ENCODE assay signal across 14 mouse cellular contexts in genomic region chr10:99126954-99127353, GRCm38 (mm10). TPM values are rescaled to one million over a fixed set of nuclear protein-coding genes. Genes with fewer than 3 reads are reported as not detected.
DNase-seq lines count a peak whose midpoint lies in the region; ATAC-seq and TF ChIP-seq lines count a peak whose summit lies in the region.
"Had no signal": no experiment of that assay in that cellular context is flagged by ENCODE, and none has a peak within 500 bp of the region (broad histone marks: within the 10 kb centered on the region; RNA-seq: fewer than 3 reads in every experiment).

No protein-coding gene starts in this region.

- H3K36me3 ChIP-seq in E14TG2a.4 (ENCODE audit: insufficient read depth, low read length) = peaks cover 7% of the 10 kb centered on the region
- no peaks in the 10 kb centered on the region for H3K36me3 ChIP-seq in liver, embryonic 16.5 days (ENCODE audit: control insufficient read depth, insufficient read depth)
- H3K36me3 ChIP-seq in kidney, embryonic 16.5 days (ENCODE audit: insufficient read depth, low read length) = 0 out of 2 replicates have a peak, but pooled peaks cover 10% of the 10 kb centered on the region

- 0 out of 2 replicates have a peak overlapping the region, but pooled peaks have one; percentile 13 for H3K4me3 ChIP-seq in E14TG2a.4 (replicated peaks; ENCODE audit: low read length)
- H3K4me3 ChIP-seq in liver, embryonic 16.5 days (ENCODE audit: low read depth, low read length) = no peak overlapping the region
- no peak overlapping the region for H3K4me3 ChIP-seq in kidney, embryonic 16.5 days (ENCODE audit: low read length)
- H3K4me3 ChIP-seq: embryonic facial prominence, embryonic 13.5 days; heart, embryonic 13.5 days; kidney, embryonic 15.5 days; midbrain, embryonic 13.5 days had no signal

- intact Hi-C loops in left cerebral cortex, postnatal 4 days (cut with DNase I) = no loop called here

- WGBS in liver, embryonic 16.5 days (ENCODE audit: insufficient replicate concordance) = 45% methylated on average over 14 of the region's 14 CpGs
- WGBS in kidney, embryonic 16.5 days = 82% methylated on average over 14 of the region's 14 CpGs

- no peaks in the 10 kb centered on the region for H3K9me3 ChIP-seq in E14TG2a.4 (ENCODE audit: low read length)
- H3K9me3 ChIP-seq in liver, embryonic 16.5 days (replicated peaks; ENCODE audit: control insufficient read depth, low read length) = no peaks in the 10 kb centered on the region
- H3K9me3 ChIP-seq in kidney, embryonic 16.5 days (ENCODE audit: low read length) = no peaks in the 10 kb centered on the region
- H3K9me3 ChIP-seq: embryonic facial prominence, embryonic 13.5 days; heart, embryonic 13.5 days; kidney, embryonic 15.5 days; midbrain, embryonic 13.5 days had no signal

- H3K4me1 ChIP-seq in E14TG2a.4 (replicated peaks; ENCODE audit: low read depth, low read length) = 0 out of 2 replicates have a peak, but pooled peaks cover 6% of the 10 kb centered on the region
- H3K4me1 ChIP-seq in liver, embryonic 16.5 days (ENCODE audit: control insufficient read depth, low read depth, low read length) = no peaks in the 10 kb centered on the region; the same call in 1 of the 2 replicates
- H3K4me1 ChIP-seq in kidney, embryonic 16.5 days (ENCODE audit: insufficient read depth, low read length) = 0 out of 2 replicates have a peak, but pooled peaks cover 4% of the 10 kb centered on the region

- H3K27ac ChIP-seq in liver, embryonic 16.5 days (ENCODE audit: low read length) = no peak overlapping the region
- H3K27ac ChIP-seq in kidney, embryonic 16.5 days (ENCODE audit: low read length) = no peak overlapping the region
- H3K27ac ChIP-seq: embryonic facial prominence, embryonic 13.5 days; heart, embryonic 13.5 days; kidney, embryonic 15.5 days; midbrain, embryonic 13.5 days had no signal

- H3K27me3 ChIP-seq in E14TG2a.4 (ENCODE audit: insufficient read depth, low read length) = no peaks in the 10 kb centered on the region
- H3K27me3 ChIP-seq in liver, embryonic 16.5 days (ENCODE audit: control insufficient read depth, insufficient read depth, low read depth, low read length) = no peaks in the 10 kb centered on the region
- H3K27me3 ChIP-seq in kidney, embryonic 16.5 days (ENCODE audit: insufficient read depth, low read length) = no peaks in the 10 kb centered on the region
- H3K27me3 ChIP-seq: embryonic facial prominence, embryonic 13.5 days; heart, embryonic 13.5 days; kidney, embryonic 15.5 days; midbrain, embryonic 13.5 days had no signal

- ATAC-seq in liver, embryonic 16.5 days (ENCODE audit: low read depth) = 0 out of 2 replicates have a peak, but pooled peaks have one; percentile 33
- ATAC-seq in kidney, embryonic 16.5 days (ENCODE audit: low FRiP score, low TSS enrichment) = no peak
- ATAC-seq: midbrain, embryonic 13.5 days had no signal

- no peak for TF ChIP-seq CTCF in E14TG2a.4 (conservative IDR thresholded peaks at IDR 0.05; ENCODE audit: low read length)

- H3K9ac ChIP-seq in liver, embryonic 16.5 days (ENCODE audit: low read depth, low read length) = no peak overlapping the region
- no peak overlapping the region for H3K9ac ChIP-seq in kidney, embryonic 16.5 days (replicated peaks; ENCODE audit: low read length)
- H3K9ac ChIP-seq: embryonic facial prominence, embryonic 13.5 days; heart, embryonic 13.5 days; kidney, embryonic 15.5 days; midbrain, embryonic 13.5 days had no signal

- H3K4me2 ChIP-seq in liver, embryonic 16.5 days (ENCODE audit: low read depth, low read length) = no peak overlapping the region
- no peak overlapping the region for H3K4me2 ChIP-seq in kidney, embryonic 16.5 days (replicated peaks; ENCODE audit: low read depth, low read length)
- H3K4me2 ChIP-seq: embryonic facial prominence, embryonic 13.5 days; heart, embryonic 13.5 days; kidney, embryonic 15.5 days; midbrain, embryonic 13.5 days had no signal

- peak; percentile 70 for DNase-seq in CD4-positive helper T cell, adult 2 months (ENCODE audit: low read depth, low spot score)
- peak; percentile 60 to 74 for DNase-seq in spleen, postnatal 4 days (ENCODE audit: low spot score in 2 of 2)
- no peak for DNase-seq in embryo, embryonic 10.5 days (ENCODE audit: low spot score)
- DNase-seq in left cerebral cortex, postnatal 4 days = no peak
- no peak for DNase-seq in right cerebral cortex, adult 18-20 months
- DNase-seq: adrenal gland, adult 8-10 months had no signal

RNA-seq across cellular contexts. Expression of gene Phxr2, which starts 0.8 kb away (rescaled TPM):
- not detected in 2 replicates for polyA plus RNA-seq in liver, embryonic 16.5 days (2015; fragmentation: Nextera tagmentation; extraction: Ambion mirVana)
- total RNA-seq in left cerebral cortex, postnatal 4 days (2021) = not detected
- polyA plus RNA-seq in kidney, embryonic 16.5 days (2015; fragmentation: Nextera tagmentation; extraction: Ambion mirVana) = not detected in 2 replicates
- total RNA-seq: adrenal gland, adult 8-10 months; left cerebral cortex, postnatal 25 days had no signal
- polyA plus RNA-seq: embryonic facial prominence, embryonic 13.5 days; heart, embryonic 13.5 days; kidney, embryonic 15.5 days; midbrain, embryonic 13.5 days had no signal

RNA-seq across cellular contexts. Expression of gene Galnt4, which starts 19.0 kb away (rescaled TPM):
- polyA plus RNA-seq in liver, embryonic 16.5 days (2015; fragmentation: Nextera tagmentation; extraction: Ambion mirVana) = 2.8 and 3.1 TPM in 2 replicates
- total RNA-seq in left cerebral cortex, postnatal 4 days (2021) = 1 to 10 TPM; 4.0 to 4.1 TPM
- 12.2 and 13.2 TPM in 2 replicates for polyA plus RNA-seq in kidney, embryonic 16.5 days (2015; fragmentation: Nextera tagmentation; extraction: Ambion mirVana)

RNA-seq across cellular contexts. Expression of gene Poc1b, which starts 20.1 kb away (rescaled TPM):
- 4.9 and 6.8 TPM in 2 replicates for polyA plus RNA-seq in liver, embryonic 16.5 days (2015; fragmentation: Nextera tagmentation; extraction: Ambion mirVana)
- total RNA-seq in left cerebral cortex, postnatal 4 days (2021) = 10 to 100 TPM; 13.3 to 14.8 TPM
- 20.6 and 23.9 TPM in 2 replicates for polyA plus RNA-seq in kidney, embryonic 16.5 days (2015; fragmentation: Nextera tagmentation; extraction: Ambion mirVana)

Comparison
In these comparisons a context has a peak if more than half of its experiments do, and no peak if none do; other contexts are left out.
1. DNase-seq: peak in CD4-positive helper T cell, adult 2 months (single experiment) and spleen, postnatal 4 days (2 of 2); none in embryo, embryonic 10.5 days (single experiment), left cerebral cortex, postnatal 4 days (single experiment) and right cerebral cortex, adult 18-20 months (single experiment).